Mouse (Mus musculus) midbrain, embryonic 12.5 days (tissue): Measurements from ENCODE around the gene Calcoco2. TPM values are rescaled to one million over a fixed set of nuclear protein-coding genes. Genes with fewer than 3 reads are reported as not detected.
"Not testable (repeated sequence)": the region's sequence is repeated elsewhere in the genome, so short reads cannot be mapped to it uniquely, and the experiment has no call there.

Experiments used
- ATAC-seq: fragments of 200-750 bp; cut with Nextera tagmentation; 2 replicates; pipeline ENCODE4 v1.8.0; 2017; ENCODE audit warnings: low read depth, moderate TSS enrichment, moderate library complexity; ENCODE audit not compliant: low FRiP score
- H3K27ac ChIP-seq: fragments of 300-500 bp; sonication (generic); replicated peaks from 2 replicates; pipeline ENCODE4 v1.5.1; 2016; ENCODE audit warnings: mild to moderate bottlenecking
- H3K27me3 ChIP-seq: fragments of 300-500 bp; sonication (generic); 2 replicates; pipeline ENCODE4 v1.6.1; 2016; ENCODE audit warnings: mild to moderate bottlenecking
- H3K36me3 ChIP-seq: fragments of 300-500 bp; sonication (generic); 2 replicates; pipeline ENCODE4 v1.6.1; 2016
- H3K4me1 ChIP-seq: fragments of 300-500 bp; sonication (generic); 2 replicates; pipeline ENCODE4 v1.6.1; 2016
- H3K4me2 ChIP-seq: fragments of 300-500 bp; sonication (generic); replicated peaks from 2 replicates; pipeline ENCODE4 v1.6.1; 2016; ENCODE audit warnings: mild to moderate bottlenecking, moderate library complexity
- H3K4me3 ChIP-seq: fragments of 300-500 bp; sonication (generic); 2 replicates; pipeline ENCODE4 v1.5.1; 2016; ENCODE audit warnings: mild to moderate bottlenecking
- H3K9ac ChIP-seq: fragments of 300-500 bp; sonication (generic); replicated peaks from 2 replicates; pipeline ENCODE4 v1.6.1; 2016; ENCODE audit warnings: mild to moderate bottlenecking, moderate library complexity
- H3K9me3 ChIP-seq: fragments of 300-500 bp; sonication (generic); 2 replicates; pipeline ENCODE4 v1.6.1; 2016; ENCODE audit warnings: mild to moderate bottlenecking
- WGBS: fragments of 180-500 bp; shearing (Covaris S2); methylation state at CpG from one replicate; pipeline ENCODE4 v1.1.7; 2016; 5-methylcytosine and 5-hydroxymethylcytosine counted together
- polyA plus RNA-seq: library from polyadenylated mRNA; unstranded; fragments of >200 nt; fragmentation: Nextera tagmentation; extraction: Ambion mirVana; gene quantifications from 2 replicates; pipeline ENCODE4 v1.2.1, GENCODE M21; 2016

The Calcoco2 gene
- polyA plus RNA-seq, 1 experiment from 2014 or later, result not detected

- H3K4me3 ChIP-seq, H3K4me1 ChIP-seq, H3K27ac ChIP-seq, H3K36me3 ChIP-seq, ATAC-seq, H3K9ac ChIP-seq, H3K4me2 ChIP-seq, H3K9me3 ChIP-seq, H3K27me3 ChIP-seq: not testable (repeated sequence)
- 71% methylated on average over 3 of the region's 3 CpGs for WGBS
Observed at GRCm38 (mm10) chr11:96116925-96117324, 5.2 kb upstream of the Calcoco2 start.

- Histone ChIP-seq H3K27me3 (no peaks in the 10 kb centered on the region), H3K4me3 (no peak overlapping the region), H3K27ac (no peak overlapping the region), H3K9me3 (no peaks in the 10 kb centered on the region), H3K9ac (no peak overlapping the region), H3K4me2 (no peak overlapping the region), H3K4me1 (no peaks in the 10 kb centered on the region), H3K36me3 (no peaks in the 10 kb centered on the region)
- WGBS, result 96% methylated on average over 3 of the region's 3 CpGs
- no peak for ATAC-seq
Observed at GRCm38 (mm10) chr11:96116116-96116515, 4.4 kb upstream of the Calcoco2 start.

GRCm38 (mm10) chr11:96115416-96115815 is 3.7 kb upstream of the Calcoco2 start:
- no peak overlapping the region for H3K9ac ChIP-seq
- H3K36me3 ChIP-seq, result no peaks in the 10 kb centered on the region
- WGBS, result 90% methylated on average over 6 of the region's 6 CpGs
- H3K4me2 ChIP-seq, result no peak overlapping the region
- no peak for ATAC-seq
- no peaks in the 10 kb centered on the region for H3K27me3 ChIP-seq
- H3K4me3 ChIP-seq, result no peak overlapping the region
- H3K4me1 ChIP-seq, result no peaks in the 10 kb centered on the region
- no peak overlapping the region for H3K27ac ChIP-seq
- H3K9me3 ChIP-seq, result no peaks in the 10 kb centered on the region

GRCm38 (mm10) chr11:96114077-96114476 is 2.3 kb upstream of the Calcoco2 start:
- Histone ChIP-seq H3K4me1 (no peaks in the 10 kb centered on the region), H3K27ac (no peak overlapping the region), H3K27me3 (no peaks in the 10 kb centered on the region), H3K9ac (no peak overlapping the region), H3K4me3 (no peak overlapping the region), H3K36me3 (no peaks in the 10 kb centered on the region), H3K9me3 (no peaks in the 10 kb centered on the region), H3K4me2 (no peak overlapping the region)
- 72% methylated on average over 2 of the region's 2 CpGs for WGBS
- no peak for ATAC-seq

- H3K9ac ChIP-seq, H3K36me3 ChIP-seq, H3K4me1 ChIP-seq, H3K27me3 ChIP-seq, H3K4me3 ChIP-seq, H3K4me2 ChIP-seq, H3K27ac ChIP-seq, H3K9me3 ChIP-seq, ATAC-seq: not testable (repeated sequence)
- 63% methylated on average over 2 of the region's 2 CpGs for WGBS
Observed at GRCm38 (mm10) chr11:96110950-96111349, 814 bp downstream of the Calcoco2 start.

- Histone ChIP-seq H3K4me2 (no peak overlapping the region), H3K36me3 (no peaks in the 10 kb centered on the region), H3K4me1 (no peaks in the 10 kb centered on the region), H3K9me3 (no peaks in the 10 kb centered on the region), H3K27ac (no peak overlapping the region), H3K27me3 (no peaks in the 10 kb centered on the region), H3K9ac (no peak overlapping the region), H3K4me3 (no peak overlapping the region)
- ATAC-seq, result no peak
- 90% methylated on average over 1 of the region's 1 CpGs for WGBS
Observed at GRCm38 (mm10) chr11:96108376-96108775, 3.4 kb downstream of the Calcoco2 start.

GRCm38 (mm10) chr11:96093361-96093760 is 18.4 kb downstream of the Calcoco2 start:
- Histone ChIP-seq H3K27ac (no peak overlapping the region), H3K9me3 (no peaks in the 10 kb centered on the region), H3K4me1 (no peaks in the 10 kb centered on the region), H3K9ac (no peak overlapping the region), H3K36me3 (no peaks in the 10 kb centered on the region), H3K4me2 (no peak overlapping the region), H3K4me3 (no peak overlapping the region), H3K27me3 (peaks cover 4% of the 10 kb centered on the region; the same call in 1 of the 2 replicates)
- 13% methylated on average over 3 of the region's 3 CpGs for WGBS
- ATAC-seq, result no peak

- Histone ChIP-seq H3K4me2 (no peak overlapping the region), H3K27ac (no peak overlapping the region), H3K4me1 (no peaks in the 10 kb centered on the region), H3K9me3 (peaks cover 3% of the 10 kb centered on the region; the same call in 1 of the 2 replicates), H3K36me3 (no peaks in the 10 kb centered on the region), H3K4me3 (no peak overlapping the region), H3K27me3 (peaks cover 4% of the 10 kb centered on the region; the same call in 1 of the 2 replicates), H3K9ac (no peak overlapping the region)
- ATAC-seq, result no peak
- WGBS, result 49% methylated on average over 7 of the region's 7 CpGs
Observed at GRCm38 (mm10) chr11:96092674-96093291, 19.0 kb downstream of the Calcoco2 start.

GRCm38 (mm10) chr11:96091073-96091472 is 20.7 kb downstream of the Calcoco2 start:
- H3K9me3 ChIP-seq, result peaks cover 3% of the 10 kb centered on the region; the same call in 1 of the 2 replicates
- ATAC-seq, result no peak
- H3K36me3 ChIP-seq, result no peaks in the 10 kb centered on the region
- H3K27ac ChIP-seq, result no peak overlapping the region
- no peaks in the 10 kb centered on the region; the same call in 1 of the 2 replicates for H3K27me3 ChIP-seq
- H3K4me1 ChIP-seq, result no peaks in the 10 kb centered on the region
- H3K4me2 ChIP-seq, result no peak overlapping the region
- H3K4me3 ChIP-seq, result no peak overlapping the region
- no peak overlapping the region for H3K9ac ChIP-seq
- 60% methylated on average over 2 of the region's 2 CpGs for WGBS

GRCm38 (mm10) chr11:96087981-96088380 is 23.8 kb downstream of the Calcoco2 start:
- H3K9me3 ChIP-seq, result peaks cover 3% of the 10 kb centered on the region; the same call in 1 of the 2 replicates
- ATAC-seq, result no peak
- H3K4me3 ChIP-seq, result no peak overlapping the region
- H3K4me1 ChIP-seq, result no peaks in the 10 kb centered on the region
- no peaks in the 10 kb centered on the region; the same call in 1 of the 2 replicates for H3K27me3 ChIP-seq
- H3K36me3 ChIP-seq, result no peaks in the 10 kb centered on the region
- no peak overlapping the region for H3K27ac ChIP-seq
- H3K4me2 ChIP-seq, result no peak overlapping the region
- no peak overlapping the region for H3K9ac ChIP-seq
- 84% methylated on average over 6 of the region's 6 CpGs for WGBS

GRCm38 (mm10) chr11:96082682-96083081 is 29.1 kb downstream of the Calcoco2 start:
- no peaks in the 10 kb centered on the region for H3K36me3 ChIP-seq
- H3K4me1 ChIP-seq, result no peaks in the 10 kb centered on the region
- H3K4me3 ChIP-seq, result no peak overlapping the region
- no peak for ATAC-seq
- H3K4me2 ChIP-seq, result no peak overlapping the region
- H3K27me3 ChIP-seq, result no peaks in the 10 kb centered on the region; the same call in 1 of the 2 replicates
- 79% methylated on average over 3 of the region's 3 CpGs for WGBS
- H3K9ac ChIP-seq, result no peak overlapping the region
- H3K27ac ChIP-seq, result no peak overlapping the region
- H3K9me3 ChIP-seq, result no peaks in the 10 kb centered on the region

GRCm38 (mm10) chr11:96080736-96081135 is 31.0 kb downstream of the Calcoco2 start:
- Histone ChIP-seq H3K27ac (no peak overlapping the region), H3K4me2 (no peak overlapping the region)
- ATAC-seq, result no peak

More at GRCm38 (mm10) chr11:96080736-96081135, 31.0 kb downstream of the Calcoco2 start:
- H3K36me3 ChIP-seq, result no peaks in the 10 kb centered on the region
- no peak overlapping the region for H3K9ac ChIP-seq
- no peak overlapping the region for H3K4me3 ChIP-seq
- H3K27me3 ChIP-seq, result no peaks in the 10 kb centered on the region; the same call in 1 of the 2 replicates
- WGBS, result 86% methylated on average over 5 of the region's 5 CpGs
- 0 out of 2 replicates have a peak, but pooled peaks cover 2% of the 10 kb centered on the region for H3K4me1 ChIP-seq
- H3K9me3 ChIP-seq, result no peaks in the 10 kb centered on the region
